8 mouse cellular contexts compared by ENCODE assay signal in the genomic region with DNA sequence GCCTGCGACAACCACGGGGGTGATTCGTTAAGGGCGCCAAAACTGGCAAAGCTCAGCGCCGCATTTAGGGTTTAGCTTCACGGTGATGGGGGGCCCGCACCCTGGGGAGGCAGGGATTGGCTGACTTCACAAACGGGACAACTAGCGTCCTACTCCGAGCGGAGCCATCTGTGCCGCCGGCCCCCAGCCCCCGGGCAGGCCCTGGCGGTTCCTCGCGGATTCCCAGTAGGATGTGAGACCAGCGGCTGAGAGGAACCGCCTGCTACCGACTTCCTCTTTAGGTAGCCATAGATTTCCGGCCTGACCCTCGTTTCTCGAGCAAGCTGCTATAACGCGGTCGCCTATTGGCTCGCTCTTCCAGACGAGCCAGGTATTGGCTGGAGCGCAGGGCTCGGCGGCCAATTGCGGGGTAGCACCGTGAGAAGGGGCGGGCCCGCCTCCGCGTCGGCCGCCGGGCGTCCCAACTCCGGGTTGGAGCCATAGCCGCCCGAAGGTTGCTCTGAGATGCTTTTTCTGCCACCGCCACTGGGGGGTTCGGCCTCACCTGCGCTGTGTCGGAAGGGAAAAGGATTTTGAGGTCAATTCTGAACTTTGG. TPM values are rescaled to one million over a fixed set of nuclear protein-coding genes. Genes with fewer than 3 reads are reported as not detected.
DNase-seq lines count a peak whose midpoint lies in the region; ATAC-seq lines count a peak whose summit lies in the region.

Gene Gsto2, plus strand, starts transcription at position 182 of the 595 bp plus-strand sequence.

- H3K4me1 ChIP-seq in hindbrain, embryonic 16.5 days (ENCODE audit: control insufficient read depth, insufficient read depth, low read depth, low read length) = peaks cover 7% of the 10 kb centered on the region

- H3K27ac ChIP-seq in hindbrain, embryonic 16.5 days (ENCODE audit: low read depth, low read length) = peak within 1 kb of the TSS; percentile 91
- peak within 1 kb of the TSS; percentile 27; the same call in 1 of the 2 replicates for H3K27ac ChIP-seq in macrophage

- H3K9me3 ChIP-seq in hindbrain, embryonic 16.5 days (ENCODE audit: control insufficient read depth, low read length) = no peaks in the 10 kb centered on the region

- ATAC-seq in hindbrain, embryonic 16.5 days = peak; percentile 100

- H3K9ac ChIP-seq in hindbrain, embryonic 16.5 days (ENCODE audit: low read depth, low read length) = peak within 1 kb of the TSS; percentile 96

- H3K4me2 ChIP-seq in hindbrain, embryonic 16.5 days (ENCODE audit: low read length) = peak within 1 kb of the TSS; percentile 60

- H3K36me3 ChIP-seq in hindbrain, embryonic 16.5 days (ENCODE audit: control insufficient read depth, insufficient read depth, low read length) = 0 out of 2 replicates have a peak, but pooled peaks cover 4% of the 10 kb centered on the region
- peaks cover 10% of the 10 kb centered on the region; the same call in 1 of the 2 replicates for H3K36me3 ChIP-seq in macrophage (ENCODE audit: inconsistent target)

- WGBS in hindbrain, embryonic 16.5 days = under 1% methylated on average over 49 of the region's 49 CpGs
- WGBS in macrophage (ENCODE audit: missing documents) = 1% methylated on average over 49 of the region's 49 CpGs

- H3K79me2 ChIP-seq in macrophage (ENCODE audit: inconsistent target) = no peaks in the 10 kb centered on the region

- no peaks in the 10 kb centered on the region for H3K27me3 ChIP-seq in hindbrain, embryonic 16.5 days (replicated peaks; ENCODE audit: control insufficient read depth, insufficient read depth, low read length)

- peak within 1 kb of the TSS; percentile 68 for H3K4me3 ChIP-seq in hindbrain, embryonic 16.5 days (ENCODE audit: low read length)
- H3K4me3 ChIP-seq in macrophage (ENCODE audit: inconsistent target) = peak within 1 kb of the TSS; percentile 33

- peak; percentile 85 for DNase-seq in WW6 (ENCODE audit: low read depth, low spot score)
- peak; percentile 91 to 94 for DNase-seq in cerebellum, postnatal 4 days (ENCODE audit: low spot score in 2 of 2)
- DNase-seq in gastrocnemius, adult 18-20 months (ENCODE audit: low spot score) = peak; percentile 94
- DNase-seq in left cerebral cortex, adult 18-20 months (ENCODE audit: low spot score in 2 of 2) = peak; percentile 92 to 95
- peak; percentile 97 for DNase-seq in right cerebral cortex, adult 18-20 months
- peak; percentile 71 for DNase-seq in urinary bladder, postnatal 10 days (ENCODE audit: low spot score)

RNA-seq across cellular contexts. Expression of gene Gsto2, which starts in this region (rescaled TPM):
- total RNA-seq in gastrocnemius, adult 18-20 months (2021) = under 1 TPM; 0.25 to 0.66 TPM
- polyA plus RNA-seq in hindbrain, embryonic 16.5 days (2015; fragmentation: Nextera tagmentation; extraction: Ambion mirVana) = 1.2 and 1.4 TPM in 2 replicates
- total RNA-seq in left cerebral cortex, adult 18-20 months (2021) = 1 to 10 TPM; 2.1 to 2.5 TPM
- 1 to 10 TPM in 17 of 26 experiments, under 1 TPM in 3, not detected in 6; 0.81 to 3.8 (median 2.5) TPM for total RNA-seq in macrophage (2018; cell fraction: chromatin; rRNA removed)
- 1 to 10 TPM in 15 of 26 experiments, under 1 TPM in 11; 0.52 to 1.9 (median 1.1) TPM for total RNA-seq in macrophage (2018; cell fraction: cytosol; rRNA removed)
- 1 to 10 TPM in 18 of 26 experiments, under 1 TPM in 5, not detected in 3; 0.52 to 3.9 (median 1.9) TPM for total RNA-seq in macrophage (2018; cell fraction: nucleus; rRNA removed)
- polyA plus RNA-seq in macrophage (2018) = 0.10 to 1.4 TPM (median 1.3 TPM) in 3 replicates

Comparison
In these comparisons a context has a peak if more than half of its experiments do, and no peak if none do; other contexts are left out.
1. Peak in every context shown above with its lines: DNase-seq, ATAC-seq, H3K4me3 ChIP-seq and H3K27ac ChIP-seq.
2. Peak in DNase-seq in gastrocnemius, adult 18-20 months; RNA of the gene not detected or under 1 TPM.